Mouse (Mus musculus) forebrain, embryonic 11.5 days (tissue): ENCODE data around the gene Fen1. TPM values are rescaled to one million over a fixed set of nuclear protein-coding genes. Genes with fewer than 3 reads are reported as not detected.

ENCODE experiments used
- ATAC-seq: fragments of 200-750 bp; cut with Nextera tagmentation; replicated peaks from 2 replicates; pipeline ENCODE4 v1.8.0; 2017; ENCODE audit warnings: moderate TSS enrichment; ENCODE audit not compliant: low FRiP score
- DNase-seq: peaks from one replicate; pipeline ENCODE4 v3.0.0-alpha.2; 2017; ENCODE audit warnings: low spot score
- H3K27ac ChIP-seq: fragments of 300-500 bp; sonication (generic); 2 replicates; pipeline ENCODE4 v1.5.1; 2014; ENCODE audit warnings: low read depth, low read length
- H3K27me3 ChIP-seq: fragments of 300-500 bp; sonication (generic); 2 replicates; pipeline ENCODE4 v1.6.1; 2014; ENCODE audit warnings: mild to moderate bottlenecking, low read length, mixed read lengths; ENCODE audit not compliant: control insufficient read depth, insufficient read depth
- H3K36me3 ChIP-seq: fragments of 300-500 bp; sonication (generic); 2 replicates; pipeline ENCODE4 v1.6.1; 2014; ENCODE audit warnings: mild to moderate bottlenecking, low read length, moderate library complexity, mixed read lengths; ENCODE audit not compliant: control insufficient read depth, insufficient read depth
- H3K4me1 ChIP-seq: fragments of 300-500 bp; sonication (generic); replicated peaks from 2 replicates; pipeline ENCODE4 v1.6.1; 2014; ENCODE audit warnings: low read length, mixed read lengths; ENCODE audit not compliant: control insufficient read depth, insufficient read depth
- H3K4me2 ChIP-seq: fragments of 300-500 bp; sonication (generic); 2 replicates; pipeline ENCODE4 v1.6.1; 2014; ENCODE audit warnings: low read depth, mild to moderate bottlenecking, low read length, moderate library complexity, mixed read lengths; ENCODE audit not compliant: severe bottlenecking
- H3K4me3 ChIP-seq: fragments of 300-500 bp; sonication (generic); 2 replicates; pipeline ENCODE4 v1.5.1; 2014; ENCODE audit warnings: low read depth, low read length
- H3K9ac ChIP-seq: fragments of 300-500 bp; sonication (generic); 2 replicates; pipeline ENCODE4 v1.6.1; 2014; ENCODE audit warnings: low read length
- H3K9me3 ChIP-seq: fragments of 300-500 bp; sonication (generic); 2 replicates; pipeline ENCODE4 v1.6.1; 2016; ENCODE audit warnings: low read length, mixed read lengths; ENCODE audit not compliant: control insufficient read depth
- WGBS: fragments of 180-500 bp; shearing (Covaris S2); extraction: QIAGEN DNeasy Blood & Tissue Kit; methylation state at CpG from one replicate; pipeline ENCODE4 v1.1.7; 2014; 5-methylcytosine and 5-hydroxymethylcytosine counted together
- polyA plus RNA-seq: library from polyadenylated mRNA; unstranded; fragments of >200 nt; fragmentation: Nextera tagmentation; extraction: Ambion mirVana; gene quantifications from 2 replicates; pipeline ENCODE4 v1.2.1, GENCODE M21; 2014

The Fen1 gene
- polyA plus RNA-seq, 1 experiment from 2014 or later, result 151 TPM

GRCm38 (mm10) chr19:10204616-10205001 lies 640 bp upstream of the Fen1 start:
- peak; percentile 19; the same call in 1 of the 2 replicates for ATAC-seq
- no peak overlapping the region; the same call in 1 of the 2 replicates for H3K27ac ChIP-seq
- no peak for DNase-seq
- no peaks in the 10 kb centered on the region for H3K27me3 ChIP-seq
- H3K9ac ChIP-seq, result peak overlapping the region; percentile 79
- peak overlapping the region; percentile 76 for H3K4me2 ChIP-seq
- H3K4me1 ChIP-seq, result peaks cover 5% of the 10 kb centered on the region; the same call in 1 of the 2 replicates
- peak overlapping the region; percentile 67 for H3K4me3 ChIP-seq
- WGBS, result 1% methylated on average over 5 of the region's 5 CpGs
- peaks cover 11% of the 10 kb centered on the region for H3K36me3 ChIP-seq
- H3K9me3 ChIP-seq, result no peaks in the 10 kb centered on the region

GRCm38 (mm10) chr19:10203146-10203847 lies 672 bp downstream of the Fen1 start:
- peaks cover 5% of the 10 kb centered on the region; the same call in 1 of the 2 replicates for H3K4me1 ChIP-seq
- no peaks in the 10 kb centered on the region for H3K27me3 ChIP-seq
- DNase-seq, result no peak
- peak overlapping the region; percentile 79 for H3K9ac ChIP-seq
- 5% methylated on average over 23 of the region's 23 CpGs for WGBS
- ATAC-seq, result no peak; the same call in 1 of the 2 replicates
- H3K4me2 ChIP-seq, result peak overlapping the region; percentile 76
- peak overlapping the region; percentile 81 for H3K27ac ChIP-seq
- H3K9me3 ChIP-seq, result no peaks in the 10 kb centered on the region
- peaks cover 11% of the 10 kb centered on the region for H3K36me3 ChIP-seq
- peak overlapping the region; percentile 67 for H3K4me3 ChIP-seq

- Histone ChIP-seq H3K4me1 (peaks cover 4% of the 10 kb centered on the region; the same call in 1 of the 2 replicates), H3K4me3 (no peak overlapping the region), H3K9me3 (no peaks in the 10 kb centered on the region), H3K9ac (no peak overlapping the region), H3K27ac (no peak overlapping the region), H3K4me2 (no peak overlapping the region), H3K36me3 (peaks cover 17% of the 10 kb centered on the region), H3K27me3 (no peaks in the 10 kb centered on the region)
- ATAC-seq (peak; percentile 46; the same call in 1 of the 2 replicates), DNase-seq (peak; percentile 91)
- 27% methylated on average over 3 of the region's 3 CpGs for WGBS
Observed at GRCm38 (mm10) chr19:10198723-10199122, 5.2 kb downstream of the Fen1 start.

GRCm38 (mm10) chr19:10198286-10198685 lies 5.7 kb downstream of the Fen1 start:
- no peak for DNase-seq
- 76% methylated on average over 2 of the region's 2 CpGs for WGBS
- H3K4me2 ChIP-seq, result no peak overlapping the region
- no peaks in the 10 kb centered on the region for H3K27me3 ChIP-seq
- no peaks in the 10 kb centered on the region for H3K9me3 ChIP-seq
- no peak overlapping the region for H3K9ac ChIP-seq
- H3K4me3 ChIP-seq, result no peak overlapping the region
- H3K36me3 ChIP-seq, result peaks cover 17% of the 10 kb centered on the region
- H3K4me1 ChIP-seq, result peaks cover 4% of the 10 kb centered on the region; the same call in 1 of the 2 replicates
- no peak overlapping the region for H3K27ac ChIP-seq
- ATAC-seq, result no peak

- Histone ChIP-seq H3K27me3 (no peaks in the 10 kb centered on the region), H3K9ac (no peak overlapping the region), H3K27ac (no peak overlapping the region), H3K36me3 (peaks cover 25% of the 10 kb centered on the region), H3K4me2 (no peak overlapping the region), H3K4me1 (no peaks in the 10 kb centered on the region), H3K4me3 (no peak overlapping the region), H3K9me3 (no peaks in the 10 kb centered on the region)
- 94% methylated on average over 4 of the region's 4 CpGs for WGBS
- no peak for DNase-seq
- ATAC-seq, result no peak
Observed at GRCm38 (mm10) chr19:10197130-10197529, 6.8 kb downstream of the Fen1 start.

- no peak overlapping the region for H3K27ac ChIP-seq
- no peak overlapping the region for H3K4me3 ChIP-seq
- H3K36me3 ChIP-seq, result peaks cover 25% of the 10 kb centered on the region
- H3K4me2 ChIP-seq, result no peak overlapping the region
- no peaks in the 10 kb centered on the region for H3K27me3 ChIP-seq
- no peaks in the 10 kb centered on the region; the same call in 1 of the 2 replicates for H3K4me1 ChIP-seq
- no peak overlapping the region for H3K9ac ChIP-seq
- 76% methylated on average over 5 of the region's 5 CpGs for WGBS
- no peaks in the 10 kb centered on the region for H3K9me3 ChIP-seq
- DNase-seq, result no peak
- ATAC-seq, result no peak
Observed at GRCm38 (mm10) chr19:10195252-10195651, 8.7 kb downstream of the Fen1 start.

GRCm38 (mm10) chr19:10194337-10194736 lies 9.6 kb downstream of the Fen1 start:
- Histone ChIP-seq H3K36me3 (peaks cover 25% of the 10 kb centered on the region), H3K9ac (no peak overlapping the region), H3K27me3 (no peaks in the 10 kb centered on the region), H3K4me2 (no peak overlapping the region), H3K4me3 (no peak overlapping the region), H3K4me1 (no peaks in the 10 kb centered on the region; the same call in 1 of the 2 replicates), H3K9me3 (no peaks in the 10 kb centered on the region), H3K27ac (no peak overlapping the region)
- DNase-seq (no peak), ATAC-seq (no peak)
- WGBS, result 87% methylated on average over 11 of the region's 11 CpGs

- H3K27me3 ChIP-seq, result no peaks in the 10 kb centered on the region
- 87% methylated on average over 7 of the region's 7 CpGs for WGBS
- ATAC-seq (no peak; the same call in 1 of the 2 replicates), DNase-seq (no peak)
- no peak overlapping the region for H3K4me3 ChIP-seq
- H3K36me3 ChIP-seq, result peaks cover 36% of the 10 kb centered on the region
- H3K4me1 ChIP-seq, result no peaks in the 10 kb centered on the region; the same call in 1 of the 2 replicates
- H3K27ac ChIP-seq, result no peak overlapping the region
- no peak overlapping the region for H3K9ac ChIP-seq
- H3K4me2 ChIP-seq, result no peak overlapping the region
- no peaks in the 10 kb centered on the region for H3K9me3 ChIP-seq
Observed at GRCm38 (mm10) chr19:10191326-10191725, 12.6 kb downstream of the Fen1 start.

- Histone ChIP-seq H3K27me3 (no peaks in the 10 kb centered on the region), H3K9ac (no peak overlapping the region), H3K4me2 (no peak overlapping the region), H3K9me3 (no peaks in the 10 kb centered on the region), H3K27ac (no peak overlapping the region), H3K4me3 (no peak overlapping the region), H3K36me3 (peaks cover 40% of the 10 kb centered on the region), H3K4me1 (peaks cover 2% of the 10 kb centered on the region; the same call in 1 of the 2 replicates)
- peak; percentile 86 for DNase-seq
- ATAC-seq, result no peak
- WGBS, result 57% methylated on average over 2 of the region's 2 CpGs
Observed at GRCm38 (mm10) chr19:10190796-10191195, 13.2 kb downstream of the Fen1 start.
